Comparison of ENCODE assay signal across 35 mouse cellular contexts in the genomic region with DNA sequence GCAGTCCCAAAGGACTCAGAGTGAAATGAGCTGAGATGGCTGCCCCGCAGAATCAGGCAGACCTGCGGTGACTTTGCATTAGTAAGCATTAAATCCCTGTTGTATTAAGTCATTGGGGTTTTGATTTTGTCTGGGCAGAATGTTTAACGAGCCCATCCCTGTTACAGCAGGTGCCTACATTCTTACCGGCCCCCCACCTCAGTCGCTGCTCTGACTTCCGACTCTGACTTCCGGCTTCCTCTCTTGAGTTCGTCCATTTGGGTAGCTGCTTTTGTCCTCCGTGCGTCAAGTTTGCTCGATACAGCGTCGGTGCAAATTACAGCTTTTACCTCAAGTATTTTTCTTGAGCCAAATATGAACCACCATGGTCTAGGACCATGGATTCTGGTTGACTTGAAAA. TPM values are rescaled to one million over a fixed set of nuclear protein-coding genes. Genes with fewer than 3 reads are reported as not detected.
A peak's percentile ranks its signal among the peaks of the same experiment; 100 is the strongest.
DNase-seq lines count a peak whose midpoint lies in the region; ATAC-seq and TF ChIP-seq lines count a peak whose summit lies in the region.
"Had no signal": no experiment of that assay in that cellular context is flagged by ENCODE, and none has a peak within 500 bp of the region (broad histone marks: within the 10 kb centered on the region; RNA-seq: fewer than 3 reads in every experiment).

No protein-coding gene starts in this region.

- peak; percentile 39 for DNase-seq in midbrain, embryonic 11.5 days (ENCODE audit: low spot score, missing footprints)
- peak; percentile 60 for DNase-seq in ES-CJ7 (ENCODE audit: low read depth, low spot score)
- peak; percentile 5 for DNase-seq in MN1 (ENCODE audit: low spot score)
- DNase-seq in layer of hippocampus, adult 11-12 months (ENCODE audit: low spot score) = no peak
- no peak for DNase-seq in left cerebral cortex, postnatal 4 days
- DNase-seq in stomach, postnatal 0 days (ENCODE audit: low spot score) = no peak
- DNase-seq: adrenal gland, adult 2 months; adrenal gland, postnatal 14 days; B cell, adult 2 months; cerebellum, adult 11 months; cerebellum, adult 2 months; cerebellum, adult 9-11 months; cerebellum, postnatal 25 days; gastrocnemius, postnatal 10 days; gastrocnemius, postnatal 36 days; heart, postnatal 10 days; heart, postnatal 36 days had no signal

- no peak overlapping the region for H3K27ac ChIP-seq in midbrain, embryonic 11.5 days (ENCODE audit: low read depth, low read length)
- H3K27ac ChIP-seq in midbrain, embryonic 15.5 days = no peak overlapping the region
- no peak overlapping the region for H3K27ac ChIP-seq in stomach, postnatal 0 days (replicated peaks)
- H3K27ac ChIP-seq: forebrain, embryonic 10.5 days; forebrain, embryonic 13.5 days; heart, embryonic 15.5 days; hindbrain, embryonic 10.5 days; hindbrain, embryonic 13.5 days; intestine, embryonic 15.5 days had no signal

- peaks cover 3% of the 10 kb centered on the region for H3K9me3 ChIP-seq in midbrain, embryonic 11.5 days (ENCODE audit: control insufficient read depth, low read length)
- no peaks in the 10 kb centered on the region for H3K9me3 ChIP-seq in midbrain, embryonic 15.5 days
- no peaks in the 10 kb centered on the region for H3K9me3 ChIP-seq in stomach, postnatal 0 days (ENCODE audit: control insufficient read depth, low read length)
- H3K9me3 ChIP-seq: G1E had no signal

- no peak overlapping the region for H3K4me3 ChIP-seq in midbrain, embryonic 11.5 days (ENCODE audit: low read depth, low read length)
- no peak overlapping the region for H3K4me3 ChIP-seq in midbrain, embryonic 15.5 days
- H3K4me3 ChIP-seq in stomach, postnatal 0 days (ENCODE audit: low read depth, low read length) = no peak overlapping the region
- H3K4me3 ChIP-seq: forebrain, embryonic 10.5 days; forebrain, embryonic 13.5 days; heart, embryonic 12.5 days; heart, embryonic 15.5 days; hindbrain, embryonic 10.5 days; hindbrain, embryonic 13.5 days; intestine, embryonic 15.5 days had no signal

- ATAC-seq in midbrain, embryonic 11.5 days (ENCODE audit: low FRiP score) = no peak
- no peak for ATAC-seq in midbrain, embryonic 15.5 days (replicated peaks)
- no peak for ATAC-seq in stomach, postnatal 0 days (ENCODE audit: low FRiP score, low TSS enrichment)
- ATAC-seq: forebrain, embryonic 13.5 days; forebrain, embryonic 16.5 days; hindbrain, embryonic 16.5 days; intestine, embryonic 15.5 days had no signal

- TF ChIP-seq EP300 in stomach, postnatal 0 days (optimal IDR thresholded peaks at IDR 0.05) = no peak

- TF ChIP-seq CTCF in stomach, postnatal 0 days (IDR thresholded peaks at IDR 0.05; ENCODE audit: low read depth) = no peak

- H3K27me3 ChIP-seq in midbrain, embryonic 11.5 days (ENCODE audit: control insufficient read depth, insufficient read depth, low read length) = no peaks in the 10 kb centered on the region
- H3K27me3 ChIP-seq in midbrain, embryonic 15.5 days (replicated peaks) = no peaks in the 10 kb centered on the region
- no peaks in the 10 kb centered on the region for H3K27me3 ChIP-seq in stomach, postnatal 0 days (ENCODE audit: control insufficient read depth, insufficient read depth, low read length)
- H3K27me3 ChIP-seq: CH12.LX; forebrain, embryonic 13.5 days; heart, embryonic 12.5 days; heart, embryonic 15.5 days; hindbrain, embryonic 13.5 days; intestine, embryonic 15.5 days had no signal

- H3K9ac ChIP-seq in midbrain, embryonic 11.5 days (ENCODE audit: low read length) = no peak overlapping the region
- no peak overlapping the region for H3K9ac ChIP-seq in midbrain, embryonic 15.5 days
- no peak overlapping the region for H3K9ac ChIP-seq in stomach, postnatal 0 days (ENCODE audit: low read length)
- H3K9ac ChIP-seq: forebrain, embryonic 13.5 days; heart, embryonic 12.5 days; heart, embryonic 15.5 days; hindbrain, embryonic 13.5 days; intestine, embryonic 15.5 days had no signal

- H3K4me1 ChIP-seq in midbrain, embryonic 11.5 days (ENCODE audit: control insufficient read depth, insufficient read depth, low read length) = no peaks in the 10 kb centered on the region
- no peaks in the 10 kb centered on the region for H3K4me1 ChIP-seq in midbrain, embryonic 15.5 days
- H3K4me1 ChIP-seq in stomach, postnatal 0 days (replicated peaks; ENCODE audit: control insufficient read depth, insufficient read depth) = no peaks in the 10 kb centered on the region
- H3K4me1 ChIP-seq: forebrain, embryonic 10.5 days; forebrain, embryonic 13.5 days; heart, embryonic 12.5 days; heart, embryonic 15.5 days; hindbrain, embryonic 10.5 days; hindbrain, embryonic 13.5 days; intestine, embryonic 15.5 days had no signal

- intact Hi-C loops in left cerebral cortex, postnatal 4 days (cut with DNase I) = no loop called here

- H3K36me3 ChIP-seq in midbrain, embryonic 11.5 days (ENCODE audit: control insufficient read depth, insufficient read depth, low read length) = no peaks in the 10 kb centered on the region
- no peaks in the 10 kb centered on the region for H3K36me3 ChIP-seq in midbrain, embryonic 15.5 days (replicated peaks)
- no peaks in the 10 kb centered on the region for H3K36me3 ChIP-seq in stomach, postnatal 0 days (ENCODE audit: control insufficient read depth, insufficient read depth, low read length)
- H3K36me3 ChIP-seq: forebrain, embryonic 10.5 days; G1E; heart, embryonic 12.5 days; heart, embryonic 15.5 days; hindbrain, embryonic 10.5 days; hindbrain, embryonic 13.5 days; intestine, embryonic 15.5 days had no signal

- 92% methylated on average over 13 of the region's 13 CpGs for WGBS in midbrain, embryonic 11.5 days
- WGBS in midbrain, embryonic 15.5 days = 91% methylated on average over 13 of the region's 13 CpGs
- 95% methylated on average over 13 of the region's 13 CpGs for WGBS in stomach, postnatal 0 days

- H3K4me2 ChIP-seq in midbrain, embryonic 11.5 days = no peak overlapping the region
- no peak overlapping the region for H3K4me2 ChIP-seq in midbrain, embryonic 15.5 days
- H3K4me2 ChIP-seq in stomach, postnatal 0 days (replicated peaks; ENCODE audit: low read depth) = no peak overlapping the region
- H3K4me2 ChIP-seq: forebrain, embryonic 13.5 days; heart, embryonic 12.5 days; heart, embryonic 15.5 days; hindbrain, embryonic 13.5 days; intestine, embryonic 15.5 days had no signal

RNA-seq across cellular contexts. Expression of a gene that starts 9.0 kb away (rescaled TPM):
- 16.2 and 16.8 TPM in 2 replicates for polyA plus RNA-seq in midbrain, embryonic 11.5 days (2014; fragmentation: Nextera tagmentation; extraction: Ambion mirVana)
- polyA plus RNA-seq in midbrain, embryonic 15.5 days (2015; fragmentation: Nextera tagmentation; extraction: Ambion mirVana) = 33.1 and 34.3 TPM in 2 replicates
- total RNA-seq in left cerebral cortex, postnatal 4 days (2021) = 10 to 100 TPM; 10.5 to 10.9 TPM
- 11.1 and 11.2 TPM in 2 replicates for polyA plus RNA-seq in stomach, postnatal 0 days (2015; fragmentation: Nextera tagmentation; extraction: Ambion mirVana)

RNA-seq across cellular contexts. Expression of a gene that starts 40.9 kb away (rescaled TPM):
- not detected in 2 replicates for polyA plus RNA-seq in midbrain, embryonic 11.5 days (2014; fragmentation: Nextera tagmentation; extraction: Ambion mirVana)
- polyA plus RNA-seq in midbrain, embryonic 15.5 days (2015; fragmentation: Nextera tagmentation; extraction: Ambion mirVana) = not detected in 2 replicates
- total RNA-seq in left cerebral cortex, postnatal 4 days (2021) = not detected
- polyA plus RNA-seq in stomach, postnatal 0 days (2015; fragmentation: Nextera tagmentation; extraction: Ambion mirVana) = 0.25 and 0.33 TPM in 2 replicates
- total RNA-seq: adrenal gland, adult 2 months; adrenal gland, postnatal 14 days; adrenal gland, postnatal 4 days; CH12.LX; common myeloid progenitor, adult 5-6 weeks; G1E; gastrocnemius, adult 18-20 months; gastrocnemius, postnatal 10 days; gastrocnemius, postnatal 36 days; granulocyte monocyte progenitor cell, adult 5-6 weeks; heart, postnatal 10 days; heart, postnatal 36 days had no signal
- polyA plus RNA-seq: adrenal gland, adult 2 months; cerebellum, adult 2 months; embryonic facial prominence, embryonic 11.5 days; embryonic facial prominence, embryonic 14.5 days; forebrain, embryonic 10.5 days; forebrain, embryonic 13.5 days; forebrain, embryonic 16.5 days; G1E; heart, embryonic 12.5 days; heart, embryonic 15.5 days; hindbrain, embryonic 10.5 days; hindbrain, embryonic 13.5 days; hindbrain, embryonic 16.5 days; intestine, embryonic 15.5 days had no signal

RNA-seq across cellular contexts. Expression of a gene that starts 56.9 kb away (rescaled TPM):
- polyA plus RNA-seq in midbrain, embryonic 11.5 days (2014; fragmentation: Nextera tagmentation; extraction: Ambion mirVana) = 9.9 and 13.1 TPM in 2 replicates
- 9.4 and 11.8 TPM in 2 replicates for polyA plus RNA-seq in midbrain, embryonic 15.5 days (2015; fragmentation: Nextera tagmentation; extraction: Ambion mirVana)
- total RNA-seq in left cerebral cortex, postnatal 4 days (2021) = 1 to 10 TPM; 4.9 to 6.2 TPM
- polyA plus RNA-seq in stomach, postnatal 0 days (2015; fragmentation: Nextera tagmentation; extraction: Ambion mirVana) = 95.8 and 113 TPM in 2 replicates
- total RNA-seq: granulocyte monocyte progenitor cell, adult 5-6 weeks had no signal
- polyA plus RNA-seq: G1E had no signal

Comparison
In these comparisons a context has a peak if more than half of its experiments do, and no peak if none do; other contexts are left out.
1. DNase-seq: peak in midbrain, embryonic 11.5 days (single experiment), ES-CJ7 (single experiment) and MN1 (single experiment); none in layer of hippocampus, adult 11-12 months (single experiment), left cerebral cortex, postnatal 4 days (single experiment) and stomach, postnatal 0 days (single experiment).